Mouse (Mus musculus) small intestine, adult 2 months (tissue): ENCODE measurements at regions not wholly inside any gene's neighbourhood (a gene's known extent, or its start where the extent isn't known, plus 50 kb on each side); places are given as distances from the start of the nearest gene placed in this dataset.

Experiments
- H3K27ac ChIP-seq: fragments of 200-500 bp; 2 replicates; pipeline ENCODE4 v1.5.1; 2012; ENCODE audit warnings: low read depth, low read length, control low read depth, inconsistent platforms; ENCODE audit not compliant: insufficient read depth
- H3K27me3 ChIP-seq: fragments of 200-500 bp; 2 replicates; pipeline ENCODE4 v1.6.1; 2012; ENCODE audit warnings: mild to moderate bottlenecking, moderate library complexity, low read length, inconsistent platforms; ENCODE audit not compliant: control insufficient read depth, insufficient read depth
- H3K36me3 ChIP-seq: fragments of 200-500 bp; 2 replicates; pipeline ENCODE4 v1.6.1; 2012; ENCODE audit warnings: mild to moderate bottlenecking, low read length, control low read depth, inconsistent platforms; ENCODE audit not compliant: control insufficient read depth, insufficient read depth
- H3K4me1 ChIP-seq: fragments of 200-500 bp; 2 replicates; pipeline ENCODE4 v1.6.1; 2012; ENCODE audit warnings: low read length, inconsistent platforms, mixed read lengths; ENCODE audit not compliant: control insufficient read depth, insufficient read depth, insufficient read length
- H3K4me3 ChIP-seq: fragments of 200-500 bp; 2 replicates; pipeline ENCODE4 v1.5.1; 2012; ENCODE audit warnings: low read depth, mild to moderate bottlenecking, control low read depth, inconsistent platforms, low read length, moderate library complexity
- CTCF ChIP-seq: fragments of 200-500 bp; IDR thresholded peaks from 2 replicates; pipeline ENCODE4 v1.5.1; 2012; ENCODE audit warnings: low read depth, mild to moderate bottlenecking, control low read depth, inconsistent platforms, low read length, moderate library complexity, mixed read lengths; ENCODE audit not compliant: insufficient replicate concordance, insufficient read length; ENCODE audit errors: extremely low read depth
- POLR2A ChIP-seq: fragments of 200-500 bp; IDR thresholded peaks from 2 replicates; pipeline ENCODE4 v1.6.1; 2012; ENCODE audit warnings: low read depth, mild to moderate bottlenecking, control low read depth, inconsistent platforms, low read length, moderate library complexity
- WGBS: fragments of 180-500 bp; shearing (Covaris S2); methylation state at CpG from one replicate; pipeline ENCODE4 v1.1.7; 2018; 5-methylcytosine and 5-hydroxymethylcytosine counted together

DNA sequence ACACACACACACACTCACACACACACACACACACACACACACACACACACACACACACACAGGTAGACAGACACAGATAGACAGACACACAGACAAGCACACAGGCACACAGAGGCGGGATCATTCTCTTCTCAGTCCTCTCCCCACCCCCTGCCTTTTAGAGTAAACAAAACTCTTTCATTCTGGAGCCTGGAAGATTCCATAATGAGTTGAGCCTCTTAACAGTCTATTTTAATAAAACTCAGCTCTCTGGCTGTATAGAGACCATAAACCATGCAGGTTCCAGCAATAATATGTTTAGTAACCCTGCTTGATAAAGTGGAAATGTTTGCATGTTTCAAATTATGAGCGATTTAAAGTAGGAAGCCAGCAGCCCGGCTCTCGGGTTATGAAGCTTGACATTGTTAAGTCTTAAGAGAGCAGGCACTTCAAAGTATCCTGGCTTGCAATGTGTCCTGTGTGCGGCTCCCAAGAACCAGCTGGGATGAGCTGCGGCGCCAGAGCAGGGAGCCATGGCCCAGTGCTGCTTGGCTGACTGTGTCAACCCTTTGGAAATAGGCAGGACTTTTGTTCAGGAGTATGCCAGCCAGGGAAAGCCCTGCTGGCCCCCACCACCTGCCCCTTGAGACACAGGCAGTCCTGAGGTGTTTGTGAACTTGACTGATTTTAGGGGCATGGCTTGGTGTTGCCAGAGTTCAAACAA lies 115.1 kb downstream of the Sall1 start:
- H3K27me3 ChIP-seq, result no peaks in the 10 kb centered on the region
- H3K4me3 ChIP-seq, result no peak overlapping the region
- 49% methylated on average over 7 of the region's 7 CpGs for WGBS
- no peak overlapping the region for H3K27ac ChIP-seq
- no peaks in the 10 kb centered on the region for H3K36me3 ChIP-seq
- H3K4me1 ChIP-seq, result no peaks in the 10 kb centered on the region
- TF ChIP-seq CTCF, result no peak
- no peak for TF ChIP-seq POLR2A

GRCm38 (mm10) chr8:88922840-88923239 lies 121.1 kb downstream of the Sall1 start:
- 34% methylated on average over 7 of the region's 7 CpGs for WGBS
- Histone ChIP-seq H3K4me3 (no peak overlapping the region), H3K27me3 (no peaks in the 10 kb centered on the region), H3K27ac (no peak overlapping the region), H3K36me3 (no peaks in the 10 kb centered on the region), H3K4me1 (no peaks in the 10 kb centered on the region)
- TF ChIP-seq POLR2A, result no peak
- no peak for TF ChIP-seq CTCF

- H3K4me1 ChIP-seq, result no peaks in the 10 kb centered on the region
- no peak overlapping the region for H3K4me3 ChIP-seq
- no peak overlapping the region for H3K27ac ChIP-seq
- WGBS, result 41% methylated on average over 4 of the region's 4 CpGs
- no peaks in the 10 kb centered on the region for H3K36me3 ChIP-seq
- no peak for TF ChIP-seq POLR2A
- no peak for TF ChIP-seq CTCF
- no peaks in the 10 kb centered on the region for H3K27me3 ChIP-seq
Observed at GRCm38 (mm10) chr8:88921967-88922366, 122.0 kb downstream of the Sall1 start.

DNA sequence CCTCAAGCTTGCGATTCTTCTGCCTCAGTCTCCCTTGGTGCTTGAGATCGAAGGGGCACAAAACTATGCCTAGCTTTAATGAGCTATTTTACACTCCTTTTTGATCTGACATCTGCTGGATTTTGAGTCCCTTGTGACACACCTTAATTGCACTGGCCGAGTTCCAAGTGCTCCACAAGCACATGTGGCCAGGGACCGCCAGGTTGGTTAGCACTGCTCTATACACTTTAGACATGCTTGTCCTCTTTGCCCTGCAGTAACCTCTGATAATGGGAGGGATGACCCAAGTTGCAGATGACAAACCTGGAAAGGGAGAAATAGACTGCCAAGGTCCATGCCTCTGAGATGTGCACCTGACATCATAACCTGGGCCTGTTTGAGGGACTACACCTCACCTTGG lies 124.7 kb downstream of the Sall1 start:
- WGBS, result 32% methylated on average over 4 of the region's 4 CpGs
- Histone ChIP-seq H3K4me1 (no peaks in the 10 kb centered on the region), H3K36me3 (no peaks in the 10 kb centered on the region), H3K27ac (no peak overlapping the region), H3K27me3 (no peaks in the 10 kb centered on the region), H3K4me3 (no peak overlapping the region)
- TF ChIP-seq CTCF (no peak), POLR2A (no peak)

DNA sequence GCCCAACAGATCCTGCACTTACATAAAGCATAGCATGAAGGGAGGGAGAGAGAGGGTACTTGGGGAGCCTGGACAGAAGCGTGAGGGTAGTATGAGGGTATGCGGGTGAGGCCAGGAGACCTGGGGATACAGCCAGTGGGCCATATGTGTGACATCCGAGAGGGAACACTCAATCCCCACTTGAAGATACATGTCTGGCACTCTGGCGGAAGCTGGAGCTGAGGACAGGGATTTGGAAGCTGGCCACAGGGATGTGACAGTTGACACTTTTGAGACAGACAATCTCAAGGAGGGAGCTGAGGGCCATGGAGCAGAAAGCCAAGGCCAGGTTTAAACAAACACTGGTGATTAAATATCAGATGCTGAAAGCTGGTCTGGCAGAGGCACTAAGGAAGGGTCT lies 127.9 kb downstream of the Sall1 start:
- TF ChIP-seq POLR2A, result no peak
- no peak for TF ChIP-seq CTCF
- Histone ChIP-seq H3K27me3 (no peaks in the 10 kb centered on the region), H3K4me1 (no peaks in the 10 kb centered on the region), H3K4me3 (no peak overlapping the region), H3K27ac (no peak overlapping the region), H3K36me3 (no peaks in the 10 kb centered on the region)
- WGBS, result 78% methylated on average over 4 of the region's 4 CpGs

GRCm38 (mm10) chr8:88914657-88915056 lies 129.3 kb downstream of the Sall1 start:
- no peak overlapping the region for H3K4me3 ChIP-seq
- no peak overlapping the region for H3K27ac ChIP-seq
- TF ChIP-seq POLR2A, result no peak
- TF ChIP-seq CTCF, result no peak
- no peaks in the 10 kb centered on the region for H3K36me3 ChIP-seq
- H3K27me3 ChIP-seq, result no peaks in the 10 kb centered on the region
- no peaks in the 10 kb centered on the region for H3K4me1 ChIP-seq
- WGBS, result 75% methylated on average over 6 of the region's 6 CpGs

DNA sequence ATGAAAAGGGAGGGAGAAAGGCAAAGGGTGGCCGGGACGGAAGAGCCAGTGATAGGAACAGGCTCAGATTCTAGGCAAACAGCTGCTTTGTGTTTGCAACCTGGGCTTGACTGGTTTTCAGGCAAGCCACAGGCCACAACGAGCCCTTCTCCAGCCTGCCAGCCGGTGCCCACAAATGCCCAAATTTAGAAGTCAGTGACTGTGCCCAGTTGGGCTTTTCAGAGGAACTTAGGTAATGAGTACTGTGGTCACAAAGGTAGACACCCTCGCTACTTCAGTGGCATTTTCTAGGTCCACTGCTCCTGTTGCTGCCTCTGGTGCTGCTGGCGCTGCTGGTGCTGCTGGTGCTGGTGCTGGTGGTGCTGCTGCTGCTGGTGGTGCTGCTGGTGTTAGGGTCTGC lies 129.8 kb downstream of the Sall1 start:
- no peak for TF ChIP-seq CTCF
- no peak for TF ChIP-seq POLR2A
- Histone ChIP-seq H3K4me1 (no peaks in the 10 kb centered on the region), H3K27ac (no peak overlapping the region), H3K27me3 (no peaks in the 10 kb centered on the region), H3K36me3 (no peaks in the 10 kb centered on the region), H3K4me3 (no peak overlapping the region)
- WGBS, result 60% methylated on average over 6 of the region's 6 CpGs

DNA sequence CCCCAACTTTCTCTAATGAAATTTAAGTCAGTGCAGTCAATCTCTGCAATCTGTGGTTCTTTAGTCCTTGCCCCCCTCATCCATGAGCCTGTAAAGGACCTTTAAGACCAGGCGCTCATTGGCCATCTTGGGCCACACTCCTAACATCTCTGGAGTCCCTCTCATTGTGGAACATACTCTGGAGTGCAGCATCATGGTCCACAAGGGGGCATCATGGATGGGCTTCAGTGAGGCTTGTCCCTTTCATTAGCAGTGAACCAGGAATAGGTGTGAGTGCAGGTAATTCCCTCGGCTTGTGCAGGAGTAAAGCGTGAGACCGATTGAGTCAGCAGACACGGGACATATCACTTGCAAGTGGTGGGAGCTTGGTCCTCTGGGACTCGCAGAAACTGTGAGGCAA lies 137.7 kb downstream of the Sall1 start:
- H3K36me3 ChIP-seq, result no peaks in the 10 kb centered on the region
- no peaks in the 10 kb centered on the region for H3K4me1 ChIP-seq
- WGBS, result 73% methylated on average over 6 of the region's 6 CpGs
- H3K4me3 ChIP-seq, result no peak overlapping the region
- H3K27me3 ChIP-seq, result no peaks in the 10 kb centered on the region
- no peak for TF ChIP-seq POLR2A
- H3K27ac ChIP-seq, result no peak overlapping the region
